Mouse (Mus musculus) spleen, postnatal 4 days (tissue): Measurements from ENCODE around the gene Map3k21.

Source experiments
- DNase-seq, 2 experiments: peaks; one replicate each; pipeline ENCODE4 v3.0.0; 2022; ENCODE audit warnings: low spot score in 2 of 2

Map3k21 gene

GRCm38 (mm10) chr8:125910365-125911228 is at the start of gene Map3k21:
TSS of gene Map3k21 (plus strand) at chr8:125910450.
- no peak for DNase-seq

DNA sequence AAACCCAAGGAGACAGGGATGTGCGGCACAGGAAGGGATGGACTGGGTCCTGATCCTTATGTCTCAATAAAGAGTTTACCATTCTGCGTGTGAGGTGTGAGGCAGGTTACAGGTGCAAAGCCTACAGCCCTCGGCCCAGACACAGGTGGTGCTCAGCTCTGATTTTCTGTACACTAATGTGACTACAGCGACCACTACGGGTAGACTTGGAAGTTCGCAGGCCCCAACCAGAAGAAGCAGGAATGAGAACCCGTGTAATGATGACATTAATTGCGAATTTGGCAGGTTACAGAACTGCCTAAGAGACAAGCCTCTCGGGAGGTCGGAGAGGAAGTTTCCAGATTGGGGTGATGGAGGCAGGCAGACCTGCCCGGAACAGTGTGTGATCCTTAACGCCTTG is 44.1 kb upstream of the Map3k21 start:
- DNase-seq, result no peak

- DNase-seq, result peak; percentile 32 to 72
Measured at GRCm38 (mm10) chr8:125868552-125868951, 41.7 kb upstream of the Map3k21 start.

DNA sequence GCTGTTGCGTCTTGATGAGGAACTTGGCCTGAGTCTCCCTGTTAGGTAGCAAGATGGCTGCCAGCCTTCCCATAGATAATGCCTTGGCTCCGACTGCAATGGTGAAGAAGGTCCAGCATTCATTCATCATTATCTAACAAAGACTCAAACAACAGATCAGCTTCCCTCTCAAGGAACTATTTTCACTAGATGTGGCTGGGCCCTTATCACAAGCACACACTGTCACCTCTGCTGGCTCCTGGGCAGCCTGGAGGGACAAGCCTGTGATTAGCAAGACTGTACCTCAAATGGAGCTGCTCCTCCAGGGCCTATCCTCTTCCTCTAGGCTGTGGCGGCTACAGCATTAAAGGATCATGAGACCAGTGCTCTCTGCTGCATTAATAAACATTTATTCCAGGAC is 40.5 kb upstream of the Map3k21 start:
- DNase-seq, result peak in 1 of 2 experiments; percentile 26

- DNase-seq, result no peak
Measured at GRCm38 (mm10) chr8:125870179-125870702, 40.0 kb upstream of the Map3k21 start.

GRCm38 (mm10) chr8:125870821-125871321 is 39.4 kb upstream of the Map3k21 start:
- peak; percentile 53 to 74 for DNase-seq

GRCm38 (mm10) chr8:125872501-125873249 is 37.6 kb upstream of the Map3k21 start:
- DNase-seq, result no peak

DNA sequence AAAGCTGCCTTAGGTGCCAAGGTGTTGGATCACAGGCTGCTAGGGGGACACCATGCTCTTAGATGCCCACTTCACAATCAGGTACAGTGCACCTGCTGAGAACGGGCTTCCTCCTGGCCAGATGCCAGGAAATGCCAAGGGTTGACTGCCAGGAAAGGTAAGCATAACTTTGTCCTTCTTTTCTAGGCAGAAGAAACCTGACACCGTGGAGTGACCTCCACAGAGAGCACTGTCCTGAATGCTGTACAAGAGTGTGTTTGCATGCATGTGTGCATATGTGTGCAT is 37.1 kb upstream of the Map3k21 start:
- DNase-seq, result no peak

- DNase-seq, result no peak
Measured at GRCm38 (mm10) chr8:125880447-125880846, 29.8 kb upstream of the Map3k21 start.

GRCm38 (mm10) chr8:125887549-125887948 is 22.7 kb upstream of the Map3k21 start:
- no peak for DNase-seq

GRCm38 (mm10) chr8:125889920-125890319 is 20.3 kb upstream of the Map3k21 start:
- DNase-seq, result no peak

DNA sequence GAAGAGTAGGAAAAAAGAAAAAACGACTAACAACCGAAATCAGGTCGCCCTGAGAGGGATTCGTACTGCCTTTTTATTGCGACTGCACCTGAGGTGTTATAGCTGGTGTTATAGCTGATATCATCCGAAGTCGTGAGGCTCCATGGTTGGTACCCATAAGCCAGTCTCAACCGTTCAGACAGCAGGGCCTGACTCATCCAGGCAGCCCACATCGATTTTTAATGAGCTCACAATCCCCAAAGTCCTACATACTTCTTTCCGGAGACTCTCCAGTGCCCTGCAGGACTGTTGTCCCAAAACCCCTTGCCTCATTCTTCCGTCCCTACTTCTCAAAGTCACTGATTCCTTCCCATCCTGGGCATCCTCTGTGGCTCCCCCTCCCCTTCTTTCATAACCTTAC is 12.9 kb upstream of the Map3k21 start:
- DNase-seq, result no peak

DNA sequence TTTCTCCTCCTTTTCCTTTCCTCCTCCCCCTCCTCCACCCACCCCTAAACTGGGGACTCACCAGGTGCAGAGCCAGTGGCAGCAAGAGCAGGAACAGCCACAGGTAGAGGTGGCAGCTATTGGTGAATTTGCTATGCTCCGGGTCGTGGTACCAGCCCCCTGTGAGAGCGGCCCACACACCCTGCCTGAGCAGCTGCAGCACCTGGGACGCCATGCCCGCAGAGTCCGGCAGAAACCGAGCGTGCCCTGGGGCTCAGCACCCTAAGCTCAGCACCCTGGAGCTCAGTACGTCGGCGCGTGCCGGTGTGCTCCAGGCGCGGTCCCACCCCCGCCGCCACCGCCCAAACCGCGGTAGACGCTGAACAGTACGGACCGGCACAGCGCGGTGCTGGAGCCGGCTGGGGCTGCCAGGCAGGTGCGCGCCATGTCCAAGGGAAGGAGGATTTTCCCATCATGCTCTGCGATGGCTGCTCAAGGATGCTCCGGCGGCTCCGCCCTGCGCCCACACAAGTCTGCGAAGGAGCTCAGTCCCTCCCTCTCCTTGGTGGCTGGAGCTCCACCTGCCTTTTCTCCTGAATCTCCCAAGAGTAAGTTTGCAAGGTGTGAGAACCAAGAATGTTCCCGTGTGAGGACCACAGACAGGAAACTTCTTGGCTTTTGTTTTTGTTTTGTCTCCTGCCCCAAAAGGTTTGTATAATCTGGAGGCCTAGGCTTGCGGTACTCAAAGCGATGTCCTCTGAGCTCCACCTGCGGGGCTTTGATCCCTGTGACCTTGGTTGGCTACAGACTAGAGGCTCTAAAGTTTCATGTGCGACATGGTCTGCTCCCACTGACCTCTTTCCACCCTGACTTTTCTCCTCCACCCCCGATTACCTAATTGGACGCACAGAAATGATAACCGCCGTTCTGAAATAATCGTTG is 12.1 kb upstream of the Map3k21 start, which contains the start of gene Pcnx2:
Gene Pcnx2 (minus strand): TSS at position 450 of the 921 bp plus-strand sequence.
- no peak for DNase-seq

DNA sequence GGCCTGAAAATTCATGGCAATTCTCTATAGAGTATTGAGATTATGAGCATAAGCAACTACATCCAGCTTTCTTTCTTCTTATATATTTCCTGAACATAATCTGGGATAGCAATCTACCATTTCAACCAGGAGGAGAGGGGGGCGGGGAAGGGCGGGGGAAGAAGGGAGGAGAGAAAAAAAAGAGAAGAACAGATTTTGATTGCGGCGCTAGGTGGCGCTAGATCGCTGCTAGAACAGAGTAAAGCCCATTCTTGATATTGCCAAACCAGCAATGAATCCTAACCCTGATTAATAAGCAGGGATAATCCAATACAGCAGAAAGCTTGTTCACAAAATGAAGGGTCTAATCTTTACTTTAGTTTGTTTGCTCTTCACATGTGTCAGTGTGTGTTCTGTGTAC is 11.4 kb upstream of the Map3k21 start:
- DNase-seq, result no peak

DNA sequence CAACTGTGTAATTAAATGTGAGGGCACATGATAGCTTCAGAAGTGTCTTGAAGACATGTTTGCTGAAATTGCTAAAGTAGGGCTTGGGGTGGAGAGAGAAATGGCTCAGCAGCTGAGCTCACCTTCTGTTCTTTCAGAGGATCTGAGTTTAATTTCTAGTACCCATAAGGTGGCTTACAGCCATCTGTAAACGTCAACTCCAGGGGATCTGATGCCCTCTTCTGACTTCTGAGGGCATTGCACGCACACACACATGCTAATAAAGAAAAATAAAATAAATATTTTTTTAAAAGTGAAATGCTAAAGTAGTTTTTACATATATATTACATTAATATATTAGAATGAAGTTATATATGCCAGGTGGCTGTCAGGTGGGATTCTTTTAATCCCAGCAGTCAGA is 9.1 kb upstream of the Map3k21 start:
- DNase-seq, result no peak

- no peak for DNase-seq
Measured at GRCm38 (mm10) chr8:125902521-125902920, 7.7 kb upstream of the Map3k21 start.

DNA sequence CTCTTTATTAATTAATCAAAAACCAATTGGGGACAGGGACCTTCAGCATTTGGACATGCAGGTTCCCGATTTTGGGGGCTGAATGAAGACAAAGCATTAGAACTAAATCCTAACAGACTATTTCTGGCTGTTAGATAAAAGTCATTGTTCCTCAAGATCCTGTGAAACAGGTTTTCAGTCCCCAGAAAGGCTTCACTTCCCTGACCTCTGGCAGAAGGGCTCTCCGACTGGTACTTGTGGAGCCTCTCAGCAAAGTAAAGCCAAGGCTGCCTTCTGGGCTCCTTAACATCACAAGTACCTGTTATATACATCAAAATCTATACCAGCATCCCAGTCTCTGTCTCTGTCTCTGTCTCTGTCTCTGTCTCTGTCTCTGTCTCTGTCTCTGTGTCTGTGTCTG is 4.9 kb upstream of the Map3k21 start:
- no peak for DNase-seq

DNA sequence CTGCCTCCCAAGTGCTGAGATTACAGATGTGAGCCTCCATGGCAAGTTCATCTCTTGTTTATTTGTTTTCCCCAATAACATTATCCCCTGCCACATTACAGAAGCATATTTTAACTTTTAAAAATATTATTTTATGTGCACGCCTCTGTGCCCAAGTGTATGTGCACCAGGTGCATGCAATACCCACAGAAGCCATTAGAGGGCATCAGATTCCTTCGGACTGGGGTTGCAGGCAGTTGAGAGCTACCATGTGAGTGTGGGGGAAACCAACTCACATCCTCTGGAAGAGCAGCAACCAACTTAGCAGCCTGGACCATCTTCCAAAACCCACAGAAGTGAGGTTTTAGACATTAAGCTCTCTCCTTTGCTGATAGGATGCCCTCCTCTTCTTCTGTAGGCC is 2.9 kb upstream of the Map3k21 start:
- DNase-seq, result no peak

DNA sequence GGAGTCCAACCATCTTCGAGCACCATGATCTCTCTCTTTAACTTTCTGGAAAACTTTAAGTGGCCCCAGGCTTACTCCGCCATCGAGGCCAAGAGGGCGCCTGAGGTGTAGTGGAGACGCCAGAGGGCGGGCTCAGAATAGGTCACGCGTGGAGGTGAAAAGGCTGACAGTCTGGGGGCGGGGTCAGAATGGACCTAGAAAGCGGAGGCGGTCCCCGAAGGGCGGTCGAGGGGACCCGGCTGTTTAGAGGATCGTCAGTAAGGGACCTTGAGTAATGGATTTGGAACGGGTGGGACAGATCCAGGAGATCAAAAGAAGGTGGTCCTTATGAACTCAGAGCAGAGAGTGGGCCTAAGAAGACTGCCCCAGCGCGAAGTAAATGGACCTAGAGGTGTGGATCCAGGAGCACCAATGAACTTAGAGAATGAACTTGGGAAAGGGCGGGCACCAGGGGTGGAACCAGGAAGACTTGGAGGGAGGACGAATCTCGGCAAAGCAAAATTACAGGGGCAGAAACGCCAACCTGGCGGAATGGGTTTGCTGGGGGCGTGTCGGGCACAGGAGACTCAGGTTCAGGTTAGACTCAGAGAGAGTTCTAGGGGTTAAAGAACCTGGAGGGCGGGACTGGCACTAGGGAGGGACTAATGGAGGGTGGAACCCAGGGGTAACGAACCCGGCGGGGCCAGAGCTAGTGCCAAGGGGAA is 437 bp upstream of the Map3k21 start:
- DNase-seq, result no peak

- no peak for DNase-seq
Measured at GRCm38 (mm10) chr8:125911229-125911580, 955 bp downstream of the Map3k21 start.

GRCm38 (mm10) chr8:125913206-125913605 is 3.0 kb downstream of the Map3k21 start:
- DNase-seq, result no peak
